Mouse (Mus musculus) left cerebral cortex, postnatal 10 days (tissue): ENCODE measurements around the gene Gm28308. TPM values are rescaled to one million over a fixed set of nuclear protein-coding genes. Genes with fewer than 3 reads are reported as not detected.

Experiments used
- DNase-seq, 2 experiments: peaks; one replicate each; pipeline ENCODE4 v3.0.0; 2021 to 2022; ENCODE audit warnings: low spot score in 2 of 2, mixed read lengths in 1 of 2; ENCODE audit errors: extremely low spot score in 1 of 2
- intact Hi-C: fragments of 180-260 bp; cut with DNase I; formaldehyde crosslinking; loops from one replicate; pipeline ENCODE4 v1.15.1; 2025
- total RNA-seq, 2 experiments: library from RNA; stranded (reverse); gene quantifications; 2 replicates each; pipeline ENCODE4 v1.2.3; 2021

Gene Gm28308
- total RNA-seq, 2 experiments from 2014 or later = not detected

- no peak for DNase-seq
- intact Hi-C loops = loop anchor here (5.0 kb wide), 1 partner anchor 985 kb away; no protein-coding TSS in a partner anchor
Observed at GRCm38 (mm10) chr6:52167176-52167575, 46.0 kb downstream of the Gm28308 start.

- intact Hi-C loops = loop anchor here (5.0 kb wide), 1 partner anchor 984 kb away; no protein-coding TSS in a partner anchor
- no peak for DNase-seq
Observed at GRCm38 (mm10) chr6:52166431-52167077, 46.6 kb downstream of the Gm28308 start.

GRCm38 (mm10) chr6:52165441-52166370 lies 47.4 kb downstream of the Gm28308 start:
- DNase-seq = no peak
- intact Hi-C loops = loop anchor here (5.0 kb wide), 1 partner anchor 983 kb away; no protein-coding TSS in a partner anchor

- intact Hi-C loops = loop anchor here (5.0 kb wide), 1 partner anchor 983 kb away; no protein-coding TSS in a partner anchor
- no peak for DNase-seq
Observed at GRCm38 (mm10) chr6:52164626-52165440, 48.3 kb downstream of the Gm28308 start, which contains the start of gene Hoxa2. Hoxa2 (minus strand) TSS chr6:52164831.

- intact Hi-C loops = no loop called here
Observed at GRCm38 (mm10) chr6:52164051-52164625, 49.0 kb downstream of the Gm28308 start.

GRCm38 (mm10) chr6:52163366-52164031 lies 49.6 kb downstream of the Gm28308 start:
- intact Hi-C loops = no loop called here
- DNase-seq = no peak

More at GRCm38 (mm10) chr6:52164051-52164625, 49.0 kb downstream of the Gm28308 start:
- no peak for DNase-seq

- DNase-seq = no peak
- intact Hi-C loops = no loop called here
Observed at GRCm38 (mm10) chr6:52162611-52163365, 50.4 kb downstream of the Gm28308 start.

- no peak for DNase-seq
- intact Hi-C loops = no loop called here
Observed at GRCm38 (mm10) chr6:52162093-52162380, 51.1 kb downstream of the Gm28308 start.

GRCm38 (mm10) chr6:52161336-52162092 lies 51.6 kb downstream of the Gm28308 start:
- intact Hi-C loops = no loop called here
- no peak for DNase-seq

- no peak for DNase-seq
- intact Hi-C loops = no loop called here
Observed at GRCm38 (mm10) chr6:52160511-52161335, 52.4 kb downstream of the Gm28308 start.

- DNase-seq = no peak
- intact Hi-C loops = loop anchor here (5.0 kb wide), 1 partner anchor 152 kb away; the partner anchor contains the start of gene Evx1
Observed at GRCm38 (mm10) chr6:52159979-52160378, 53.2 kb downstream of the Gm28308 start.

GRCm38 (mm10) chr6:52159164-52159761 lies 53.9 kb downstream of the Gm28308 start:
- intact Hi-C loops = loop anchor here (5.0 kb wide), 1 partner anchor 153 kb away; the partner anchor contains the start of gene Evx1
- no peak for DNase-seq

GRCm38 (mm10) chr6:52158276-52159051 lies 54.7 kb downstream of the Gm28308 start, which contains the start of gene Hoxa1:
Hoxa1 (minus strand) TSS chr6:52158317.
- intact Hi-C loops = loop anchor here (5.0 kb wide), 1 partner anchor 154 kb away; the partner anchor contains the start of gene Evx1
- peak in 1 of 2 experiments; percentile 34 for DNase-seq

GRCm38 (mm10) chr6:52157466-52158275 lies 55.5 kb downstream of the Gm28308 start:
- no peak for DNase-seq
- intact Hi-C loops = loop anchor here (5.0 kb wide), 1 partner anchor 155 kb away; the partner anchor contains the start of gene Evx1
